Mouse (Mus musculus) cerebellum, postnatal 36 days (tissue): Measurements from ENCODE around the gene Ttc25.
A peak's percentile ranks its signal among the peaks of the same experiment; 100 is the strongest.
"Not testable (repeated sequence)": the region's sequence is repeated elsewhere in the genome, so short reads cannot be mapped to it uniquely, and the experiment has no call there.

Experiments used
- DNase-seq, 2 experiments: peaks; one replicate each; pipeline ENCODE4 v3.0.0; 2021 to 2022; ENCODE audit warnings: mixed read lengths in 2 of 2

Ttc25 gene

GRCm38 (mm10) chr11:100574188-100574587 is 28.8 kb downstream of the Ttc25 start:
- DNase-seq: no peak

DNA sequence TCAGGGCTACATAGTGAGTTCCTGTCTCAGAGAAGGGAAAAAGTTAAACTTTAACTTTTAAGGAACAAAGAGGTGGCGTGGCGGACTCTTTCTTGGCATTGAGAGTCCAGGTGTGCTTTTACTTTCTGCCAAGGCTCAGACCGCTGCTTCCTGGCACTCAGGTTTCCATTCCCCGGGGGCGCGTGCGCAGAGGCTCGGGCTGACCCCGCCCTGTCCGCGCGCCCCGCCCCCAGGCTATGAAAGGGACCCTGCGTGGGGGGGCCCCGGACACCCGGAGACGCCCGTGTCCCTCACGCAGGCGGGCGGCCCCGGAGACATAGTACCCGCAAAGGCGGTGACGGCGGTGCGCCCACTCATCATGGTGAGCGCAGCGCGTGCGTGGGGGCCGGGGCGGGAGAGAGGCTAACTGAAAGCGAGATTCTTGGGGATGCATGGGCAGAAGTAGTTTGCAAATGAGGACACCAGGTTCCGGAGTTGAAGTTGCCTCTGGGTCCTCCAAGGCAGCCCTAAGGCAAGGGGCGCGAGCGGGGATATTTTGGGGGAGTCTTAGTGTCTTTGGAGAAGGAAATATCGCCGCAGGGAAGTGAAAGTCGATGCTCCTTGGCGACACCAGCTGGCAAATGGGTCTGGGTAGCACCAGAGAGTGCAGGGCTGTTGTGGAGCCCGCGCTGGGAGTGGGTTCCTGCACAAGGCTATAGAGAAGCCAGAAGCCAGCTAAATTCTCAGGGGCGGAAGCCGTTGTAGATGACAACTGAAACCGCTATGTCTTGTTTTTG is 29.5 kb downstream of the Ttc25 start, which contains the start of gene Cnp:
TSS of gene Cnp (plus strand) at position 197 of the 776 bp plus-strand sequence.
- peak; percentile 46 to 65 for DNase-seq

DNA sequence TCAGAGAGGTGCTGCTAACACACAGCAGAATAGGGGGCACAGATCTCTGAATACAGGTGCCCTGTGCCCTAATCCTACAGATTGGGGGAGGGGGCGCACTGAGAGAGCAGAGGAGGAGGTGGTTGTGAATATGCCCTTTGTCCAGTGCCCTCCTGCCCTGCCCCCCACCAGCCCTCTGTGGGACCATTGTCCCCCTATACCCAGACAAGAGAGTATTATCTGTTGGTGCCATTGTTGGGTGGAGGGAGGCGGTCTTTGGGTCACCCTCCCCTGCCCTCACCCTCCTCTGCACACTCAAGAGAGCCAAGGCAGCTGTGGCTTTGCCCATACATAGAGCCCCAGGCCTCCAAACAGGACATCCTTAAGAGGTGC is 30.1 kb downstream of the Ttc25 start:
- DNase-seq: no peak

DNA sequence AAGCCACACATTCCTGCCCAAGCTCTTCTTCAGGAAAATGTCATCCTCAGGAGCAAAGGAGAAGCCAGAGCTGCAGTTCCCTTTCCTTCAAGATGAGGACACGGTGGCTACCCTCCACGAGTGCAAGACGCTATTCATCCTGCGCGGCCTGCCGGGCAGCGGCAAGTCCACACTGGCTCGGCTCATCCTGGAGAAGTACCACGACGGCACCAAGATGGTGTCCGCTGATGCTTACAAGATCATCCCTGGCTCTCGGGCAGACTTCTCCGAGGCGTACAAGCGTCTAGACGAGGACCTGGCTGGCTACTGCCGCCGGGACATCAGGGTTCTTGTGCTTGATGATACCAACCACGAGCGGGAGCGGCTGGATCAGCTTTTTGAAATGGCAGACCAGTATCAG is 30.8 kb downstream of the Ttc25 start:
- DNase-seq: no peak

DNA sequence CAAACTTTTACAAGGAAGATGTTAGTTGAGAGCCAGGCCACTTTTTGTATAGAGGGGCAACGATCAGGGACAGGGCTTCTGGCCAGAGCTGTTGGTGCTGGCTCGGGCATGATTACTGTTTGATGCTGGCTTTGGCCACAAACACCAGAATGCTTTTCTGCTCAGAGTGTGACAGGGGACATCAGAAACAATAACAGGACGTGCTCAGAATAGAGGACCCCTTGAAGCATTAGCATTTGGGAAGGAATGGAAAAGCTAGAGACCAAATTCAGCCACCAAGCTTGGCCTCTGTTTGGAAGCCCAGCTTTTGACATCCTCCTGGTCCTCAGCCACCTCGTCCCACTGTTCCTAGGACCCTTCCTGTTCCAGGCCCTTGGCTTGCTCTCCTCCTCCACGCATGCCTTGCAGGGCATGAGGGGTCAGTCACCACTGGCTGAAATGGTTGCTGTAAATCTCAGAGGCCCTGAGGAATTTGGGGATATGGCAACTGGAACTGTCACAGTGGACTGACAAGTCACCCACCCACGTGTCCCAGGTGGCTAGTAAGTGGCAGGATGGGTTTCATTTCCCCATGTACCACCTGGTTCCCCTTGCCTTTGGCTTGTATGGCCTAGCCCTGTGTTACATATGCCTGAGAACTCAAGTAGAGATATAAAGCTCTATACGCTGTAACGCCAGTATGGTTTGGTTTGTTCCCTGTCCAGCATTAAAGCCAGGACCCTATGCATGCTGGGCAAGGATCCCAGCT is 32.6 kb downstream of the Ttc25 start:
- DNase-seq: no peak

- no peak for DNase-seq
These were observed 33.9 kb downstream of the Ttc25 start for GRCm38 (mm10) chr11:100579116-100579799.

DNA sequence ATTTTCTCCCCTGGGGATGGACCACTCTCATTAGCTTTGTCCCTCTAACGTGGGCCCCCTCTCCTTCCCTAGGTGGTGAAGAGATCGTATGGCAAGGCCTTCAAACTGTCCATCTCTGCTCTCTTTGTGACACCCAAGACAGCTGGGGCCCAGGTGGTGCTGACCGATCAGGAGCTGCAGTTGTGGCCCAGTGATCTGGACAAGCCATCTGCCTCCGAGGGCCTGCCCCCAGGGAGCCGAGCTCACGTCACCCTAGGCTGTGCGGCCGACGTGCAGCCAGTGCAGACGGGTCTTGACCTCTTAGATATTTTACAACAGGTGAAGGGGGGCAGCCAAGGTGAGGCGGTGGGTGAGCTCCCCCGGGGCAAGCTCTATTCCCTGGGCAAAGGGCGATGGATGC is 34.9 kb downstream of the Ttc25 start:
- DNase-seq: no peak

GRCm38 (mm10) chr11:100581756-100582155 is 36.3 kb downstream of the Ttc25 start:
- peak in 1 of 2 experiments; percentile 41 for DNase-seq

DNA sequence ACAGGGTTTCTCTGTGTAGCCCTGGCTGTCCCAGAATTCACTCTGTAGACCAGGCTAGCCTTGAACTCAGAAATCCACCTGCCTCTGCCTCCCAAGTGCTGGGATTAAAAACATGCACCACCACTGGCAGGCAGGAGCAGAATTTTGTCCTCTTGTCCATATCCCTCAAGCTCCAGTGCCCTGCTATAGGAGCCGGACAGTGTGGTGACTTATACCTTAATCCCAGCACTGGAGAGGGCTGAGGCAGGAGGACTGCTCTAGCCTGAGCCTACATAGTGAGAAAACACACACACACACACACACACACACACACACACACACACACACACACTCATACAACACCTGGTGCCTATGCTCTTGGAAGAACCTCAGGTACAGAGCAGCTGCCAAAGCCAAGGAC is 37.0 kb downstream of the Ttc25 start:
- not testable (repeated sequence) for DNase-seq

GRCm38 (mm10) chr11:100582836-100583235 is 37.4 kb downstream of the Ttc25 start:
- no peak for DNase-seq

DNA sequence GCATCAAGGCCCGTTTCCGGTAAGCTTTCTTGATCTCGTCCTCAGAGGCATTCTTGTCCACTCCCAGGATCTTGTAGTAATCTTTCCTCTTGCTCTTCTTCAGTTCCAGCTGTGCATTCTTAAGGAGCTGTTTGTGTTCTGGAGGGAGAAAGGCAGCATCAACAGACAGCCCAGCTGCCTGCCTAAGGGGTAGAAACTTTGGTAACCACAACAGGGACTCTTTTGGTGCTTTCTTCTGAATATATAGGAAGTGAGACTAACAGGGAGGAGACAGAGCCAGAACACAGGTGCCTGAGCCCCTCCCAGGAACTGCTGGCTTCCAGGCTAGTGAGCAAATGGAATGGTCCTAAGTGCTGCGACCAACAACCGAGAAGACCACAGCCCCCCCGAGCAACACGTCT is 39.2 kb downstream of the Ttc25 start:
- DNase-seq: no peak

- DNase-seq: no peak
These were observed 39.7 kb downstream of the Ttc25 start for GRCm38 (mm10) chr11:100585148-100585547.

- no peak for DNase-seq
These were observed 43.1 kb downstream of the Ttc25 start for GRCm38 (mm10) chr11:100588462-100588861.

DNA sequence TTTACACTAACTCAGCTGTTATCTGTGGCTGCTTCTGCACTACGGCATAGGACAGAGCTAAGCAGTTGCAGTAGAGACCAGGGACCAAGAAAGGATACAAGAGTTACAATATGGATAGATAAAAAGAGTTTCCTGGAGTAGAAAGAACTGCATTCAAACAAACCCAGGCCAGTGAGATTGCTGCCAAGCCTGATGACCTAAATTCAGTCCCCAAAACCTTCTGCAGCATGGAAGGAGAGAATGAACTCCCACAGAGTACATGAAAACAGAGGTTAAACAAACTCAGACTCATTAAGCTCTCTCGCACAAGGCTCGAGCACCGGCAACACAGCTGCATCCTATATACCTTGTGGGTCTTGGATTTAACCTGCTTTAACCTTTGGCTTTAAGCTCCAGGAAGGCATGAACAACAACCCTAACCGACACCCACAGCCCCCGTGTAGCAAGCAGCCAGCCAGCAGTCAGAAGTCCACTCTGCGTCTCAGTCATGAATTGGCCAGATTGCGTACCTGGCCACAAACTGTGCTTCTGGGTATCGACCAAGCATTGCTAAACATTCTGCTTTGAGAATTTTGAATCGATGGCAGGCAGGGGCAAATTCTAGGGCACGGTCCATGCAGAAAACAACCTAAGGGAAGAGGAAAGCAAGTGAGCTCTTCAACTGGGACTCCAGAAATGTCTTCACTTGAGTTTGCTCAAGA is 47.1 kb downstream of the Ttc25 start:
- DNase-seq: no peak

DNA sequence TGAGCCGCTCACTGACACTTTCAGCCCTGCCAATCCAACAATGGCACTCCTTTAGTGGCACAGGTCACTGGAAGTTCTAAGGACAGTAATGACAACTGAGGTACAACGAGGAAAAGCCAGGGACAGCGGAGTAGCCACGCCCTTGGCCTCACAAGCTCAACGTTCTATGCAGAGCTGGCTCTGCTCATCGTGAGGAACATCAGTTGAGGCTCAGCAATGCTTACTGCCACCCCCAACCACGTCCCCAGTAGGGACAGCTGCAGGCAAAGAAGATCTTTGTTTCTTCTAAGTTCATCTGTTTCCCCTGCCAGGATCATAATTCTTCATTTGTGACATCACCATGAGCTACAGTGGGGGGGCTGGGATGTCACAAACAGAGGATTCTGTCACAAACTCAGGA is 49.2 kb downstream of the Ttc25 start:
- DNase-seq: no peak

- DNase-seq: peak in 1 of 2 experiments; percentile 14
These were observed 50.1 kb downstream of the Ttc25 start for GRCm38 (mm10) chr11:100595533-100595932.

DNA sequence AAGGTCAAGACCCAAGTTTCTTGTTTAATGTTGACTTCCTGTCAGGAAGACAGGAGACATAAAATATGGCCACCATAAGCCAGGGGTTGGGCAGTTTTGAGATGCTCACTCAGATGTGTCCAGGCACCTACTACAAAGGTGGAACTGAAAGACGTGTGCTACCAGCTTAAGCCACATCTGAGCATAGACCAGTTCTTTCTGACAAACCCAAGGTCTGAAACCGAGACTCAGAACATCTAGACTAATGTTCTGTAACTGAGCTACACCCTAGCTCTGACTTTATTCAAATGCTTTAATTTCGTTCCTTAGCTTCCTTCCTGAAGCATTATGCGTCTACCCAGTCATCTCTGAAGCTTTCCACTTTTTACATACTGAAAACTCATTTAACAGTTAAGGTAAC is 52.7 kb downstream of the Ttc25 start:
- no peak for DNase-seq

DNA sequence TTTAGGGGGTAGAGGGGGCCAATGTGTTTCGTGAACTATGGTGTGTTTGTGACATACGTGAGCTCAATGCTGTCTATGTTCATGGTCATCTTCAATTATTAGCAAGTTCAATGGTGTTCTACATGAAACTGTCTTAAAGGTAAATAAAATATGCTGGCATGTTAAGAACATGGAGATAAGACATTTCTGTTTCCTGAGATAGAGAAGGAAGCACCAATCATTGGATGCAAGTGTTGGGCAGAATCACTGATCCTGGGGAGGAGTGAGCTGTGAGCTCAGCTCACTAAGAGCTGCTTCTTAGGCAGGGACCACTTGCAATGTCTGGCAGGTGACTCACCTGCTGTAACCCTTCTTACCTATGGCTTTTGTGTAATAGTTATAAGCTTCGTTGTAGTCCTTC is 56.0 kb downstream of the Ttc25 start:
- no peak for DNase-seq

DNA sequence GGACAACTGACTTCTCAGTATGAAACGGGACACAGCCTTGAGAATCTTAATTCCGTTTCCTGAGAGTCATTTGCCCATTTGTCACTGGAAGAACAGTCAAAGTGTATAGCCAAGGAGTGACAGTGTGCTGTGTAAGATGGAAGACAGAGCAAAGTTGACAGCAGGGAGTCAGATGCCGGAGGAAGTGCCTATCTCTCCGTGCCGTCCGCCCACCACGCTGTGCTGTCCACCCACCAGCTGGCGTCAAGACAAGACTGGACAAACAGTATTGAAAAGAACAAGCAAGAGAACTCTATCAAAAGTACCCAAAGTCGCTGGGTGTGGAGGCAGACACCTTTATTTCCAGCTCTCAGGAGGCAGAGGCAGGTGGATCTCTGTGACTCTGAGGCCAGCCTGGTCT is 57.7 kb downstream of the Ttc25 start:
- no peak for DNase-seq

- DNase-seq: peak in 1 of 2 experiments; percentile 41
These were observed 58.4 kb downstream of the Ttc25 start for GRCm38 (mm10) chr11:100603813-100604212.

- no peak for DNase-seq
These were observed 59.1 kb downstream of the Ttc25 start for GRCm38 (mm10) chr11:100604321-100605005.

GRCm38 (mm10) chr11:100605451-100605850 is 60.0 kb downstream of the Ttc25 start:
- DNase-seq: peak; percentile 44 to 53
